Mouse (Mus musculus) erythroblast, embryonic 14.5 days (primary cell): Measurements from ENCODE around the gene Ahnak2. TPM values are rescaled to one million over a fixed set of nuclear protein-coding genes. Genes with fewer than 3 reads are reported as not detected.

Source experiments
- H3K27me3 ChIP-seq: 2 replicates; pipeline ENCODE4 v1.6.1; 2012; ENCODE audit warnings: inconsistent platforms; ENCODE audit not compliant: control insufficient read depth
- H3K36me3 ChIP-seq: 2 replicates; pipeline ENCODE4 v1.6.1; 2012; ENCODE audit warnings: mild to moderate bottlenecking, inconsistent platforms; ENCODE audit not compliant: control insufficient read depth
- H3K4me1 ChIP-seq: 2 replicates; pipeline ENCODE4 v1.6.1; 2012; ENCODE audit warnings: inconsistent platforms; ENCODE audit not compliant: control insufficient read depth
- H3K4me3 ChIP-seq: replicated peaks from 2 replicates; pipeline ENCODE3; 2012; ENCODE audit warnings: moderate library complexity, mild to moderate bottlenecking, inconsistent platforms
- H3K9me3 ChIP-seq: 2 replicates; pipeline ENCODE4 v1.6.1; 2012; ENCODE audit warnings: low read length, inconsistent platforms, mixed read lengths; ENCODE audit not compliant: control insufficient read depth
- GATA1 ChIP-seq: IDR thresholded peaks from 2 replicates; pipeline ENCODE4 v1.6.1; 2012; ENCODE audit warnings: low read length, inconsistent platforms, mixed read lengths
- TAL1 ChIP-seq: IDR thresholded peaks from 3 replicates; pipeline ENCODE4 v1.6.1; 2012; ENCODE audit warnings: low read length, inconsistent platforms, mixed read lengths
- polyA plus RNA-seq: library from polyadenylated mRNA; stranded (reverse); fragments of >175 nt; gene quantifications from 2 replicates; pipeline ENCODE4 v1.2.3, GENCODE M21; 2012

Gene Ahnak2
- polyA plus RNA-seq, 1 experiment = 0.01 TPM

DNA sequence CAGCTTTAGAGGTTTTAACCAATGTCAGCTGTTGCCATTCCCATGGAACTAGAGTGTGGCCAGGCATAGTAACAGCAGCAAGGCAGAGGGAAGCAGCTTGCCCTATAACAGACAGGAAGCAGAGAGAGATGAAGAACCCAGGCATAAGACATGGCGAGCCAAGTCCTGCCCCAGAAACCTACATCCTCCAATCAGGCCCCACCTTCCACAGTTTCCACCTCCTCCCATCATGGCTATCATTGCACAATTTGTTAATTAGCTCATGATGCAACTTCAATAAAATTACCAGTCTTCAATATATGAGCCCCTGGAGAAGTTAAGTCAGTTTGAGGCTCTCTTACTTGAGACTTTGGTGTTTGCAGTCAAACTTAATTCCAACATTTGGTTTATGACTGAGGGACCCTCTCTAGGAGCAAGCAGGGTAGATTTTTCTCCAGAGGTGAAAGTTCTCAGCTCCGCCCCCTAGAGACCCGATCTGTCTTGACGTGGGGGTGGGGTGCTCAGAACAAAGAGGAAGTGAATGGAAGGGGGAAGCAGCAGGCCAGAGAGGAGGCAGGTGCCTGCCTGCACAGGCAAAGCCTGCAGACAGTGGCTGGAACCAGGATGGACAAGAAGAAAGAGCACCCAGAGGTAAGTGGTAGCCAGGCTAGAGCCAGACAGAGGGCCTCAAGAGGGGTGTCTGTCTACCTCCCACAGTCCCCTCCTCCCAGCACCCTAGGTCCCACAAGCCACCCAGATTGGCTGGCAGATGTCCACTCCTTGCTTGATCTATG is 42.1 kb downstream of the Ahnak2 start, which contains the start of gene Pld4:
Gene Pld4, plus strand, starts transcription at position 502 of the 773 bp plus-strand sequence.
- no peak within 1 kb of the TSS for H3K4me3 ChIP-seq

GRCm38 (mm10) chr12:112759471-112759870 is 43.0 kb downstream of the Ahnak2 start:
- H3K4me3 ChIP-seq = no peak overlapping the region
- no peaks in the 10 kb centered on the region; the same call in 1 of the 2 replicates for H3K27me3 ChIP-seq
- no peaks in the 10 kb centered on the region for H3K36me3 ChIP-seq
- H3K9me3 ChIP-seq = no peaks in the 10 kb centered on the region
- H3K4me1 ChIP-seq = no peaks in the 10 kb centered on the region
- TF ChIP-seq GATA1 = no peak
- no peak for TF ChIP-seq TAL1

More for the DNA sequence above, 42.1 kb downstream of the Ahnak2 start, which contains the start of gene Pld4:
- Histone ChIP-seq H3K36me3 (no peaks in the 10 kb centered on the region), H3K4me1 (no peaks in the 10 kb centered on the region), H3K9me3 (no peaks in the 10 kb centered on the region), H3K27me3 (no peaks in the 10 kb centered on the region; the same call in 1 of the 2 replicates)
- TF ChIP-seq TAL1 (no peak), GATA1 (no peak)

DNA sequence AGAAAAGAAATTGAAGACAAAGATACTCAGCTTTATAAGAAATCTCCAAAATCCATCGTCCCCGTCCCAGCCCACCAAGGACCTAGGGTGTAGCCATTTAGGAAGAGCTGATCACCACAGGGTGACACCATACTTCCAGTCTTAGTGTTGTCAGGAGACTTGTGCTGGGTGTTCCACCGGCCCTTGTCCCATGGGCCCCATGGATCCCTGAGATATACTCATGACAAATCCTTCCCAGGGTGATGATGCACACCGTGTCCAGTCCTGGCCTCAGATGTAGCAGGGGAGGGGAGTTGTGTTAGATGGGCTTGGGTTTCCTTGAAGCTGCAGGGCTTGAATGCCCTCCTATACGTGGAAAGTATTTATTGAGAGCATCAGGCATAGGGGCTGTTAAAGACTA is 44.6 kb downstream of the Ahnak2 start:
- H3K9me3 ChIP-seq = no peaks in the 10 kb centered on the region
- TF ChIP-seq TAL1 = no peak
- TF ChIP-seq GATA1 = no peak
- no peaks in the 10 kb centered on the region for H3K4me1 ChIP-seq
- no peaks in the 10 kb centered on the region; the same call in 1 of the 2 replicates for H3K27me3 ChIP-seq
- no peaks in the 10 kb centered on the region for H3K36me3 ChIP-seq
- no peak overlapping the region for H3K4me3 ChIP-seq

DNA sequence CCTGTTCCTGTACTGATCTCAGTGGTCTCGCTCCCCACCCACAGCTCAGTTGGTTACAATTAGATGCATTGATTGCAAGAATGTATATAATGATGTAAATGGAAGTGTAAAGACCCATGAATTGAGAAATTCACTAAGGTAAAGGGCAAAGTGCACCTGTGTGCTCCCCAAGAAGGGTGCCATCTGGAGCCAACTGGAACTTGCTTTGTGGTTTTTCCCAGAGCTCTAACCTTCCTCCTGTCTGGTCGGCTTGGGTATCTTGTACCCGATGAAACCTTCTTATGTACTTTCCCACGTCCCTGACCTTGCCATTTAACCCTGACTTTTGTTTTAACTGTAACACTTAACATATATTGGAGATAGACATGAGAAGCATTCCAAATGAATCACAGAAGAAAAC is 46.6 kb downstream of the Ahnak2 start:
- no peaks in the 10 kb centered on the region for H3K9me3 ChIP-seq
- no peak for TF ChIP-seq GATA1
- no peak for TF ChIP-seq TAL1
- H3K4me3 ChIP-seq = no peak overlapping the region
- H3K27me3 ChIP-seq = peaks cover 4% of the 10 kb centered on the region
- no peaks in the 10 kb centered on the region for H3K36me3 ChIP-seq
- H3K4me1 ChIP-seq = no peaks in the 10 kb centered on the region

DNA sequence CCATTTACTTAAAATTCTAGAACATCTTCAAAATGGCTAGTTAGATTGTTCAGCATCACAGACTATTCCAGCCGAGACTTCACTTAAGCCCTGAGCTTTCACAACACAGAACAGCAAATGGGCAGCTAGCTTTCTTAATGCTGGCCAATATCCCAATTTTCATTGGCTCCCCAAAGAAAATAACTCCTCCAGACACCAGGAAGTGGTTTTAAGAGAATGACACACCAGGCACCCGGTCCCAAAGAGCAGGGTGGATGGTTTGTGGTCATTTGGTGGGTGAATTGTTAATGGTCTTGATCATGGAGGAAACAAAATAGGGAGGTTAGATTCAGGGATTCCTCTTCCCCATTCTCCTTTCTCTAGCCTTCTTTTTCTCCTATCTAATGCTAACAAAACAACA is 50.1 kb downstream of the Ahnak2 start:
- H3K36me3 ChIP-seq = no peaks in the 10 kb centered on the region
- no peaks in the 10 kb centered on the region for H3K9me3 ChIP-seq
- no peak for TF ChIP-seq GATA1
- no peak for TF ChIP-seq TAL1
- no peaks in the 10 kb centered on the region for H3K4me1 ChIP-seq
- H3K4me3 ChIP-seq = no peak overlapping the region
- peaks cover 6% of the 10 kb centered on the region for H3K27me3 ChIP-seq

GRCm38 (mm10) chr12:112750976-112751375 is 51.5 kb downstream of the Ahnak2 start:
- H3K9me3 ChIP-seq = no peaks in the 10 kb centered on the region
- no peak overlapping the region for H3K4me3 ChIP-seq
- TF ChIP-seq TAL1 (no peak), GATA1 (no peak)
- no peaks in the 10 kb centered on the region for H3K36me3 ChIP-seq
- no peaks in the 10 kb centered on the region for H3K4me1 ChIP-seq
- peaks cover 6% of the 10 kb centered on the region for H3K27me3 ChIP-seq

GRCm38 (mm10) chr12:112747606-112747970 is 54.9 kb downstream of the Ahnak2 start:
- peaks cover 6% of the 10 kb centered on the region for H3K27me3 ChIP-seq
- no peaks in the 10 kb centered on the region for H3K9me3 ChIP-seq
- no peaks in the 10 kb centered on the region; the same call in 1 of the 2 replicates for H3K4me1 ChIP-seq
- H3K4me3 ChIP-seq = no peak overlapping the region
- TF ChIP-seq GATA1 (no peak), TAL1 (no peak)
- H3K36me3 ChIP-seq = peaks cover 2% of the 10 kb centered on the region; the same call in 1 of the 2 replicates

DNA sequence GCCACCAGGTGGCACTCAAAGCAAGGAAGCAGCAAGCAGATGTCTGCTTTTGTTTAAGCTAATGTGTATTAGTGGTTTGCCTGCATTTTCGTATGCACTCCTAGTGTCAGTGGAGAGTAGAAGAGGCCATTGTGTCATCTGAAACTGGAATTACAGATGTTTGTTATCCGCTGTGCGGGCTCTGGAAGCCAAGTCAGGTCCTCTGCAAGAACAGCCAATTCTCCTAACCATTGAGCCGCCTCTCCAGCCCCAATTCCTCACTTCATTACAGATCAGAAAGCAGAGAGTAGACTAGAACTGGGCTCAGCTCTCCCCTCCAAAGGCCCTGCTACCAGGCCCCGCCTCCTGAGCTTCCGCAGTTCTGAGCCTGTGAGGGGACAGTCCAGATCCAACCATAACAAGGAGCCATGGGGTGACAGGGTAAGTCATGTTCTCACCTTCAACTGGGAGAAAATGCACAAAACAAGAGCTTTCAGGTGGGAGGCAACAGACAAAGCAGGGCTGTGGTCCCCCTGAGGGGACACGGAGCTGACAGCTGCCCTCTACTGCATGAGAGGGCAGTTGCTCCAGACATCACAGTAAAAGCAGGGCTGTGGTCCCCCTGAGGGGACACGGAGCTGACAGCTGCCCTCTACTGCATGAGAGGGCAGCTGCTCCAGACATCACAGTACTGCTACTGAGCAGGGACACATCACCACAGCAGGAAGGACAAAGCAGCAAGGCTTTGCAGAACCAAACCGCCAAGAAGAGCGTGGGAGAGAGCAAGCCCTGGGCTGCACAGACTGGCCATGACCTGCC is 55.5 kb downstream of the Ahnak2 start:
- Histone ChIP-seq H3K27me3 (peaks cover 6% of the 10 kb centered on the region), H3K4me1 (no peaks in the 10 kb centered on the region; the same call in 1 of the 2 replicates), H3K9me3 (no peaks in the 10 kb centered on the region), H3K36me3 (peaks cover 2% of the 10 kb centered on the region; the same call in 1 of the 2 replicates), H3K4me3 (no peak overlapping the region)
- TF ChIP-seq GATA1 (no peak), TAL1 (no peak)

GRCm38 (mm10) chr12:112746461-112746807 is 56.0 kb downstream of the Ahnak2 start:
- Histone ChIP-seq H3K27me3 (peaks cover 6% of the 10 kb centered on the region), H3K9me3 (no peaks in the 10 kb centered on the region), H3K4me1 (no peaks in the 10 kb centered on the region; the same call in 1 of the 2 replicates), H3K36me3 (peaks cover 2% of the 10 kb centered on the region; the same call in 1 of the 2 replicates), H3K4me3 (no peak overlapping the region)
- TF ChIP-seq GATA1 = no peak
- no peak for TF ChIP-seq TAL1
